Mouse (Mus musculus) MEL (cell line): ENCODE data around the gene Stk25.

Experiments
- CTCF ChIP-seq, 3 experiments: IDR thresholded peaks in 2 of 3; conservative IDR thresholded peaks in 1 of 3; 2 replicates each; pipeline ENCODE4 v1.5.1; 2011 to 2012; ENCODE audit warnings: low read length in 3 of 3, low read depth in 2 of 3, mild to moderate bottlenecking in 2 of 3, improper control_type of control experiment in 1 of 3, inconsistent platforms in 1 of 3, mixed read lengths in 1 of 3, moderate library complexity in 1 of 3; ENCODE audit not compliant: control insufficient read depth in 1 of 3, insufficient read depth in 1 of 3, poor library complexity in 1 of 3, severe bottlenecking in 1 of 3
- MAFK ChIP-seq: IDR thresholded peaks from 2 replicates; pipeline ENCODE4 v1.6.1; 2011; ENCODE audit warnings: low read depth, mild to moderate bottlenecking, low read length, improper control_type of control experiment, borderline replicate concordance
- MXI1 ChIP-seq: IDR thresholded peaks from 2 replicates; pipeline ENCODE4 v1.6.1; 2011; ENCODE audit warnings: mild to moderate bottlenecking, low read depth, low read length, improper control_type of control experiment
- POLR2AphosphoS5 ChIP-seq: IDR thresholded peaks from 2 replicates; pipeline ENCODE4 v1.6.1; 2012; ENCODE audit warnings: low read depth, borderline replicate concordance, mild to moderate bottlenecking, inconsistent platforms, low read length, moderate library complexity, mixed read lengths
- ZMIZ1 ChIP-seq: IDR thresholded peaks from 2 replicates; pipeline ENCODE4 v1.6.1; 2012; ENCODE audit warnings: low read depth, mild to moderate bottlenecking, inconsistent platforms, low read length, improper control_type of control experiment, moderate library complexity

DNA sequence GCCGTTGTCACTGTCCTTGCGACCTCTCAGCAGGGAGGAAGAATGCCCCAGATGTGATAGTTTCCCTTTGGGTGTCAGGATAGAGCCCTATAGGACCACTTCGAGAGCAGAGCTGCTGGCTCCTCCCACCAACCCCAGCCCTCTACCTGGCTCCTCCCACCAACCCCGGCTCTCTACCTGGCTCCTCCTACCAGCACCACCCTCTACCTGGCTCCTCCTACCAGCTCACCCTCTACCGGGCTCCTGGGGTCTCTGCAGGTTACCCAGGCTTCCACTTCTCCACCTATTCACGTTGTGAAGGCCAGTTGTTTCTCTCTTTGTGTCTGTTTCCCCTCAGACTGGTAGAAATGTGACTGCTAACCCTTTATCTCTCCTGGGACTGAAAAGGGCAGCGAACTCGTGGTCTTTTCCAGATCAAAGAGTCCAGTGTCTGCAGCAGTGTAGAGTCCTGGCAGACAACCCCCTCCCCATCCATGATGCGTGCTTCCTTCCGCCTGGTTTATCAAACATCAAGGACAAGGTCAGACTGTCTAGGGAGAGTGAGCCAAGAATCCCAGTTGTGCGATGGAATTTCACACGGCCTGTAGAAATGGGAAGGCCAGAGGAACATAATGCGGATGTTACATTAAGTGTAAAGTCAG, 9.4 kb upstream of the Stk25 start:
- TF ChIP-seq CTCF (IDR thresholded peaks at IDR 0.05 in 2 of 3, conservative IDR thresholded peaks at IDR 0.05 in 1 of 3; ENCODE audit: control insufficient read depth in 1 of 3, insufficient read depth in 1 of 3, low read depth in 2 of 3, low read length in 3 of 3, poor library complexity in 1 of 3, severe bottlenecking in 1 of 3) (no peak; a peak in 1 of 6 replicates), MAFK (no peak), MXI1 (peak; percentile 62), POLR2AphosphoS5 (no peak), ZMIZ1 (no peak)
